Mouse (Mus musculus) spleen, adult 2 months (tissue): ENCODE measurements around the gene Phactr3.

Source experiments
- CTCF ChIP-seq: fragments of 200-500 bp; IDR thresholded peaks from 2 replicates; pipeline ENCODE4 v1.5.1; 2011; ENCODE audit warnings: mild to moderate bottlenecking, inconsistent platforms; ENCODE audit not compliant: insufficient read depth, insufficient read length, insufficient replicate concordance; ENCODE audit errors: extremely low read depth
- POLR2A ChIP-seq: fragments of 200-500 bp; IDR thresholded peaks from 2 replicates; pipeline ENCODE4 v1.6.1; 2011; ENCODE audit warnings: low read depth, low read length, inconsistent platforms

DNA sequence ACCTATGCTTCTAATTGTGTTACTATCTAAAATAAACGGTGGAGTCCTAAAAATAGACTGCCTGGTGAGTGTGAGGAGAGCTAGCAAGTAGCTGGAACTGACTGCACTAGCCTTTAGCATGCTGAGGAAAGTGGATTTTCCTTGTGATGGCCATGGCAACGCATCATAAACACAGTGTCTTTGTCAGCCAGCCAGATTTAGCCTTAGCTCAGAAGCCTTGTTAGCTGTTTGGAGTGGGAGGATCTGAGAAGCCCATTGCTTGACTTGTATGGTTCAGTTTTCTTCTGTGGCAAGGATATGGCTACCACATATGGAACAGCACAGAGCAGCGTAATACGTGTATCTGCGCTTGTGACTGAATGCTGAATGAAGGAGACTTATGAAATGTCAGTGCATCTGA is 210.8 kb downstream of the Phactr3 start:
- no peak for TF ChIP-seq POLR2A
- no peak for TF ChIP-seq CTCF
